Mouse (Mus musculus) heart, embryonic 14.5 days (tissue): ENCODE measurements at regions not wholly inside any gene's neighbourhood (a gene's known extent, or its start where the extent isn't known, plus 50 kb on each side); places are given as distances from the start of the nearest gene placed in this dataset.

Experiments
- ATAC-seq: fragments of 200-750 bp; cut with Nextera tagmentation; 2 replicates; pipeline ENCODE4 v1.8.0; 2017; ENCODE audit warnings: low read depth, moderate TSS enrichment; ENCODE audit not compliant: insufficient number of reproducible peaks, insufficient read depth, low FRiP score
- H3K27ac ChIP-seq, 2 experiments: fragments of 200-500 bp in 1 of 2; fragments of 300-500 bp in 1 of 2; sonication (generic) in 1 of 2; replicated peaks in 1 of 2; 2 replicates each; pipeline ENCODE4 v1.5.1; 2012 to 2014; ENCODE audit warnings: low read depth in 2 of 2, low read length in 2 of 2, control low read depth in 1 of 2, mild to moderate bottlenecking in 1 of 2, mixed read lengths in 1 of 2; ENCODE audit not compliant: control insufficient read depth in 1 of 2, insufficient read depth in 1 of 2
- H3K27me3 ChIP-seq: fragments of 300-500 bp; sonication (generic); 2 replicates; pipeline ENCODE4 v1.6.1; 2014; ENCODE audit warnings: mild to moderate bottlenecking, low read length, control low read depth; ENCODE audit not compliant: control insufficient read depth, insufficient read depth
- H3K36me3 ChIP-seq: fragments of 300-500 bp; sonication (generic); 2 replicates; pipeline ENCODE4 v1.6.1; 2014; ENCODE audit warnings: mild to moderate bottlenecking, control low read depth, low read length, mixed read lengths; ENCODE audit not compliant: control insufficient read depth, insufficient read depth
- H3K4me1 ChIP-seq, 2 experiments: fragments of 200-500 bp in 1 of 2; fragments of 300-500 bp in 1 of 2; sonication (generic) in 1 of 2; 2 replicates each; pipeline ENCODE4 v1.6.1; 2012 to 2014; ENCODE audit warnings: low read length in 2 of 2, control low read depth in 1 of 2, mixed read lengths in 1 of 2; ENCODE audit not compliant: control insufficient read depth in 2 of 2, insufficient read depth in 2 of 2
- H3K4me2 ChIP-seq: fragments of 300-500 bp; sonication (generic); 2 replicates; pipeline ENCODE4 v1.6.1; 2014; ENCODE audit warnings: mild to moderate bottlenecking, low read length
- H3K4me3 ChIP-seq, 2 experiments: fragments of 200-500 bp in 1 of 2; fragments of 300-500 bp in 1 of 2; sonication (generic) in 1 of 2; 2 replicates each; pipeline ENCODE4 v1.5.1; 2012 to 2014; ENCODE audit warnings: low read length in 2 of 2, mild to moderate bottlenecking in 2 of 2, control low read depth in 1 of 2, low read depth in 1 of 2, moderate library complexity in 1 of 2; ENCODE audit not compliant: control insufficient read depth in 1 of 2, insufficient read depth in 1 of 2
- H3K9ac ChIP-seq: fragments of 300-500 bp; sonication (generic); 2 replicates; pipeline ENCODE4 v1.6.1; 2014; ENCODE audit warnings: mild to moderate bottlenecking, low read length
- H3K9me3 ChIP-seq: fragments of 300-500 bp; sonication (generic); 2 replicates; pipeline ENCODE4 v1.6.1; 2016; ENCODE audit warnings: low read length, control low read depth; ENCODE audit not compliant: control insufficient read depth
- WGBS: fragments of 180-500 bp; shearing (Covaris S2); extraction: QIAGEN DNeasy Blood & Tissue Kit; methylation state at CpG from one replicate; pipeline ENCODE4 v1.1.7; 2014; 5-methylcytosine and 5-hydroxymethylcytosine counted together

DNA sequence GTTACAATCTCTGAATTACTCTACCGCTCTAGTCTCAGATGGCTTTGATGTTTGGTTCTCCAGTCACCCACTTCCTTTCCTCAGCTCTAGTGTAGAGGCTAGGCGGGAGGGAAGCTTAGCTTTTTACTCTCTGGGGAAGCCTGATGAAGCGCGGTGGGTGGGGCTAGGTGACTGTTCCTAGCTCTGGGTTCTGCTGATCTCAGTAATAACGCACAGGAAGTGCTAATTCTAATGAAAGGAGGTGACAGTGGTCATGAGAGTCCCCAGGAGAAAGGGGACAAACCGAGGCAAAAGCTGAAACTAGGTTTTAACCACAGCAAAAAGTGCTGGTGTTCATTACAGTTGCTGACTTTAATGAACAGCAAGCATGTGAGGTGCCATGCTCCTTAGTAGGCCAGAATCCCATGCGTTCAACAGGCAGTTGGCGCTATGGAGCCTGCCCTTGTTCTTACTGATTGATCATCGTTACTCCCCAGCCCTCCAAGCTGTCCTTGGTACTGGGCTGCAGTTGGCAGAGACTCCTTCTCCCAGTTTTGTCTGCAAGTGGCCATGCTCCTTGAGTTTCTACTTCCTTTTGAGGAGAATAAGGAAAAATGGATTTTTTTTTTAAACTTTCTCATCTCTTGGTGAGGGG lies 687.9 kb upstream of the Car8 start:
- H3K36me3 ChIP-seq = no peaks in the 10 kb centered on the region
- H3K4me3 ChIP-seq = no peak overlapping the region
- no peak overlapping the region for H3K9ac ChIP-seq
- ATAC-seq = no peak
- peaks cover 7 to 19% of the 10 kb centered on the region in 2 experiments for H3K4me1 ChIP-seq
- no peak overlapping the region for H3K4me2 ChIP-seq
- H3K27me3 ChIP-seq = no peaks in the 10 kb centered on the region
- no peak overlapping the region for H3K27ac ChIP-seq
- no peaks in the 10 kb centered on the region for H3K9me3 ChIP-seq
- 39% methylated on average over 9 of the region's 9 CpGs for WGBS

- Histone ChIP-seq H3K4me1 (peaks cover 8 to 23% of the 10 kb centered on the region in 2 experiments), H3K36me3 (no peaks in the 10 kb centered on the region), H3K9ac (no peak overlapping the region), H3K27ac (no peak overlapping the region), H3K4me3 (no peak overlapping the region), H3K9me3 (no peaks in the 10 kb centered on the region), H3K27me3 (no peaks in the 10 kb centered on the region), H3K4me2 (peak overlapping the region; percentile 67; the same call in 1 of the 2 replicates)
- ATAC-seq = no peak
- WGBS = 60% methylated on average over 8 of the region's 8 CpGs
Measured at GRCm38 (mm10) chr4:8922695-8923363, 684.0 kb upstream of the Car8 start.

DNA sequence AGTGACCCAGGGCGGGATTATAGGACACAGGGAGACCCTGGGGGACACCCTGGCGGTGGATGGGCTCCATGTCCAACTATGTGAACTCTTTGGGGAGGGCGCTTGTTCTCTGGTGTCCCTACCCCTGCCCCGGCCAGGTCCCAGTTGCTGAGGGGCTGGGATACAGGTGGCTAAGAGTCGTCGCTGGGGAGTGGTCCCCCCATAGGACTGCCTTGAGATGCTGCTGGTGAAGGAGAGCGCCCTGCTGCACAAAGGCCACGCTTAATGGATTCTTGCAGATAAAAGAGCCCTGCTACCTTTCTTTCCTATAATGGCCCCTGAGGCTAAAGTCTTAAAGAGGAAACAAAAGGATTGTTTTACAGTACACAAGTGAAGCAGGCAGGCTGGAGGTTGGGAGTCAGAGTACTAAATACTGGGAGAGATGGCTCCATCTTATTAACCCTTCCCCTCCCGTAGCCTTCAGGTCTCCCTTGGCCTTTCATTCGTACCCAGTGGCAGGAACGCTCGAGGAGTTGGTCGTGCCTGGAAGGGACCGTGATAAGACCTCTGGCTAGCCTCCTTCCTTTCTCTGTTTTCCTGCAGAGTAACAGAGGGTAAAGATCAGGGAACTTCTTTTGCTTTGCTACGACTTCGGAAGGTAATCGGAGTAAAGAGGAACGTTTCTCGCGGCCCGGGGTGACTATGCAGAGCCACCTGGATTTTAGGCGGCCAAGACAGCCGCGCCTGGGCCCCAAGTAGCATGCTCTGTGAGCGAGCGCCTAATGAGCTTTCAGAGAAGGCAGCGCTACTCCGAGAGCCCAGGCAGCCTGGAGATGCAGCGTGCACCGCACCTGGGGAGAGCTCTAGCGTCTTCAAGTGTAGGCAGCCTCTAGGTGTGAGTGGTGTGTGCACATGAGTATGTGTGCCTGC lies 682.9 kb upstream of the Car8 start:
- ATAC-seq = no peak; the same call in 1 of the 2 replicates

GRCm38 (mm10) chr4:8920306-8920705 lies 681.5 kb upstream of the Car8 start:
- H3K27me3 ChIP-seq = no peaks in the 10 kb centered on the region
- no peak for ATAC-seq
- H3K9me3 ChIP-seq = no peaks in the 10 kb centered on the region
- H3K36me3 ChIP-seq = no peaks in the 10 kb centered on the region
- H3K27ac ChIP-seq = no peak overlapping the region
- no peak overlapping the region for H3K4me2 ChIP-seq
- no peak overlapping the region for H3K9ac ChIP-seq
- H3K4me3 ChIP-seq = no peak overlapping the region
- 74% methylated on average over 2 of the region's 2 CpGs for WGBS
- H3K4me1 ChIP-seq = peaks cover 6 to 17% of the 10 kb centered on the region in 2 experiments; a peak in 3 of 4 replicates

More for the DNA sequence above, 682.9 kb upstream of the Car8 start:
- H3K27ac ChIP-seq = no peak overlapping the region
- H3K4me2 ChIP-seq = peak overlapping the region; percentile 67
- peaks cover 8 to 23% of the 10 kb centered on the region in 2 experiments for H3K4me1 ChIP-seq
- 17% methylated on average over 31 of the region's 31 CpGs for WGBS
- peak overlapping the region; percentile 59 for H3K9ac ChIP-seq
- no peaks in the 10 kb centered on the region for H3K36me3 ChIP-seq
- H3K27me3 ChIP-seq = no peaks in the 10 kb centered on the region
- peak overlapping the region; percentile 18 to 30; a peak in 3 of 4 replicates for H3K4me3 ChIP-seq
- no peaks in the 10 kb centered on the region for H3K9me3 ChIP-seq

DNA sequence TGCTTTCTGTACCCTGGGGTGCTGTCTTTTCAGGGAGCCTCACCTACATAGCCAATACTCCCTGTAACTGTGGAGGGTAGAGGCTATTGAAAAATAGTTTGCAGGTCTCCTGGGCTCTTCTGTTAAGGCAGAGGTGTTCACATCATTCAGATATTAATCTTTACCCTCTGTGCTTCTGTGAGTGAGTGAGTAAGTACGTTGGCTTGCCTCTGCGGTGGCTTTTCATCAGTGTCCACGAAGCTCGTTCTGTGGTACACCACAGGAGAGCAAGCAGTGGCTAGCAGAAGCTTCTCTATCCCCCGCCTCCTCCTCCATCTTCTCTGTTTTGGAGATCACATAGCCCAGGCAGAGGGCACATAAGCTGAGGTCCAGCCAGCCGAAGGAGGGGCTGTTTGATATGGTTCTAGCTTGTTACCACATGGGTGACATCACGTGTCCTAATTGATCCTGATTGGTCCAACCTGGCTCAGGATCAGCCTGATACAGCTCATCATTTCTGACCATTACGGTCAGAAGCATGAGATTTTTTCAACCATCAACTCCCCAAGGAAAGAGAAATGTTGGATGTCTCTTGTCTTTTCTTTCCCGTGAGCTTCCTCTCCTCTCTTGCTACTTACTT lies 680.6 kb upstream of the Car8 start:
- Histone ChIP-seq H3K36me3 (no peaks in the 10 kb centered on the region), H3K9ac (no peak overlapping the region), H3K9me3 (no peaks in the 10 kb centered on the region), H3K4me3 (no peak overlapping the region), H3K4me1 (peaks cover 6 to 17% of the 10 kb centered on the region in 2 experiments; a peak in 3 of 4 replicates), H3K4me2 (no peak overlapping the region), H3K27ac (no peak overlapping the region), H3K27me3 (no peaks in the 10 kb centered on the region)
- 81% methylated on average over 9 of the region's 9 CpGs for WGBS
- ATAC-seq = no peak
